ENCODE assay signal across 15 mouse cellular contexts in genomic region chrX:135483183-135483582, GRCm38 (mm10). TPM values are rescaled to one million over a fixed set of nuclear protein-coding genes. Genes with fewer than 3 reads are reported as not detected.
"Had no signal": no experiment of that assay in that cellular context is flagged by ENCODE, and none has a peak within 500 bp of the region (broad histone marks: within the 10 kb centered on the region; RNA-seq: fewer than 3 reads in every experiment).

No protein-coding gene starts in this region.

RNA-seq across cellular contexts. Expression of gene AV320801, which starts 11.2 kb away (rescaled TPM):
- total RNA-seq: heart, postnatal 10 days; heart, postnatal 14 days; heart, postnatal 25 days; heart, postnatal 36 days; heart, postnatal 4 days; hindbrain, postnatal 0 days; layer of hippocampus, adult 18-20 months; layer of hippocampus, adult 2 months; layer of hippocampus, adult 8-10 months; layer of hippocampus, postnatal 10 days; layer of hippocampus, postnatal 14 days; layer of hippocampus, postnatal 25 days; layer of hippocampus, postnatal 36 days; left cerebral cortex, adult 18-20 months had no signal

RNA-seq across cellular contexts. Expression of gene Gm7903, which starts 49.5 kb away (rescaled TPM):
- total RNA-seq: heart, postnatal 10 days; heart, postnatal 14 days; heart, postnatal 25 days; heart, postnatal 36 days; heart, postnatal 4 days; hematopoietic stem cell, adult 5-6 weeks; layer of hippocampus, adult 18-20 months; layer of hippocampus, adult 2 months; layer of hippocampus, adult 8-10 months; layer of hippocampus, postnatal 14 days; layer of hippocampus, postnatal 25 days; layer of hippocampus, postnatal 36 days had no signal
